Mouse (Mus musculus) lung, postnatal 0 days (tissue): Measurements from ENCODE around the gene Pipox.

Source experiments
- CTCF ChIP-seq: IDR thresholded peaks from 2 replicates; pipeline ENCODE4 v1.5.1; 2016; ENCODE audit warnings: antibody characterized with exemption, mild to moderate bottlenecking
- EP300 ChIP-seq: IDR thresholded peaks from 2 replicates; pipeline ENCODE4 v1.6.1; 2016; ENCODE audit warnings: antibody characterized with exemption, mild to moderate bottlenecking, control low read depth

- TF ChIP-seq CTCF: no peak
- TF ChIP-seq EP300: no peak
Measured at GRCm38 (mm10) chr11:77937649-77938410, 43.9 kb upstream of the Pipox start.
